Mouse (Mus musculus) heart, embryonic 12.5 days (tissue): ENCODE measurements at regions not wholly inside any gene's neighbourhood (a gene's known extent, or its start where the extent isn't known, plus 50 kb on each side); places are given as distances from the start of the nearest gene placed in this dataset.
"Not testable (repeated sequence)": the region's sequence is repeated elsewhere in the genome, so short reads cannot be mapped to it uniquely, and the experiment has no call there.

Experiments used
- ATAC-seq: fragments of 200-750 bp; cut with Nextera tagmentation; 2 replicates; pipeline ENCODE4 v1.8.0; 2017; ENCODE audit warnings: moderate TSS enrichment, moderate library complexity; ENCODE audit not compliant: insufficient number of reproducible peaks, low FRiP score
- H3K27ac ChIP-seq: fragments of 300-500 bp; sonication (generic); 2 replicates; pipeline ENCODE4 v1.5.1; 2016; ENCODE audit warnings: mild to moderate bottlenecking, moderate library complexity; ENCODE audit not compliant: poor library complexity, severe bottlenecking
- H3K27me3 ChIP-seq: fragments of 300-500 bp; sonication (generic); replicated peaks from 2 replicates; pipeline ENCODE4 v1.6.1; 2016; ENCODE audit warnings: mild to moderate bottlenecking, moderate library complexity
- H3K36me3 ChIP-seq: fragments of 300-500 bp; sonication (generic); 2 replicates; pipeline ENCODE4 v1.6.1; 2016; ENCODE audit warnings: mild to moderate bottlenecking, moderate library complexity
- H3K4me1 ChIP-seq: fragments of 300-500 bp; sonication (generic); replicated peaks from 2 replicates; pipeline ENCODE4 v1.6.1; 2016; ENCODE audit warnings: mild to moderate bottlenecking
- H3K4me2 ChIP-seq: fragments of 300-500 bp; sonication (generic); 2 replicates; pipeline ENCODE4 v1.6.1; 2016; ENCODE audit warnings: mild to moderate bottlenecking, moderate library complexity
- H3K4me3 ChIP-seq: fragments of 300-500 bp; sonication (generic); 2 replicates; pipeline ENCODE4 v1.5.1; 2016; ENCODE audit warnings: mild to moderate bottlenecking
- H3K9ac ChIP-seq: fragments of 300-500 bp; sonication (generic); 2 replicates; pipeline ENCODE4 v1.6.1; 2016; ENCODE audit warnings: mild to moderate bottlenecking, moderate library complexity
- H3K9me3 ChIP-seq: fragments of 300-500 bp; sonication (generic); replicated peaks from 2 replicates; pipeline ENCODE4 v1.6.1; 2016; ENCODE audit warnings: mild to moderate bottlenecking, moderate library complexity
- WGBS: fragments of 180-500 bp; shearing (Covaris S2); methylation state at CpG from one replicate; pipeline ENCODE4 v1.1.7; 2016; 5-methylcytosine and 5-hydroxymethylcytosine counted together

- Histone ChIP-seq H3K4me2 (no peak overlapping the region), H3K9me3 (no peaks in the 10 kb centered on the region), H3K9ac (no peak overlapping the region), H3K27ac (no peak overlapping the region), H3K4me3 (no peak overlapping the region), H3K36me3 (no peaks in the 10 kb centered on the region), H3K27me3 (no peaks in the 10 kb centered on the region), H3K4me1 (no peaks in the 10 kb centered on the region)
- no peak for ATAC-seq
- 53% methylated on average over 7 of the region's 7 CpGs for WGBS
These were observed 101.4 kb upstream of the Tbl1x start for GRCm38 (mm10) chrX:77409370-77409769.

GRCm38 (mm10) chrX:77410812-77411211, 100.0 kb upstream of the Tbl1x start:
- no peak overlapping the region for H3K9ac ChIP-seq
- no peak overlapping the region for H3K4me2 ChIP-seq
- no peaks in the 10 kb centered on the region for H3K36me3 ChIP-seq
- no peak for ATAC-seq
- no peak overlapping the region for H3K4me3 ChIP-seq
- H3K27me3 ChIP-seq, result no peaks in the 10 kb centered on the region
- no peaks in the 10 kb centered on the region for H3K9me3 ChIP-seq
- no peak overlapping the region for H3K27ac ChIP-seq
- H3K4me1 ChIP-seq, result no peaks in the 10 kb centered on the region

DNA sequence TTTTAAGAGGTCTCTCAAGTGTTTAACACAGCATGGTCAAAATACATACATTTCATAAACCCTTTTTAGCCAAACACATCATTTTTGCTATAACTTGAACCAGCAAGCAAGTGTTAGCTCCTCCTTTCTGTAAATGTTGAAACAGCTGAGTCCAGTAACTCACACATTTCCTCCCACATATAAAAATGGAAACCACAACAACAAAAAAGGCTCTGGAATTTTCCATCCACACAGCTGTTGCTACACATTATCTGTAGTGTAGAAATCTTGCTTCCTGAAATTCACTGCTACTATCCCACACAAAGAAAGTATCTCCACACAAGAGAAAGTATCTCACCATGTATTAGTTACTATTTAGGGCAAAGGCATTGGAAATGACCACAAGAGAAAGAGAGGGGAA, 96.7 kb upstream of the Tbl1x start:
- no peak for ATAC-seq
- H3K36me3 ChIP-seq, result no peaks in the 10 kb centered on the region
- H3K4me1 ChIP-seq, result no peaks in the 10 kb centered on the region
- H3K4me3 ChIP-seq, result no peak overlapping the region
- no peak overlapping the region for H3K4me2 ChIP-seq
- no peak overlapping the region for H3K27ac ChIP-seq
- no peaks in the 10 kb centered on the region for H3K9me3 ChIP-seq
- no peak overlapping the region for H3K9ac ChIP-seq
- H3K27me3 ChIP-seq, result no peaks in the 10 kb centered on the region

- H3K4me2 ChIP-seq, result no peak overlapping the region
- ATAC-seq, result no peak
- no peaks in the 10 kb centered on the region for H3K4me1 ChIP-seq
- no peaks in the 10 kb centered on the region for H3K27me3 ChIP-seq
- no peak overlapping the region for H3K27ac ChIP-seq
- no peaks in the 10 kb centered on the region for H3K9me3 ChIP-seq
- H3K9ac ChIP-seq, result no peak overlapping the region
- H3K36me3 ChIP-seq, result no peaks in the 10 kb centered on the region
- no peak overlapping the region for H3K4me3 ChIP-seq
These were observed 93.0 kb upstream of the Tbl1x start for GRCm38 (mm10) chrX:77417766-77418165.

GRCm38 (mm10) chrX:77422206-77422605, 88.6 kb upstream of the Tbl1x start:
- Histone ChIP-seq H3K4me3 (no peak overlapping the region), H3K9ac (no peak overlapping the region), H3K9me3 (no peaks in the 10 kb centered on the region), H3K4me2 (no peak overlapping the region), H3K36me3 (no peaks in the 10 kb centered on the region), H3K27ac (no peak overlapping the region), H3K27me3 (no peaks in the 10 kb centered on the region), H3K4me1 (no peaks in the 10 kb centered on the region)
- 63% methylated on average over 2 of the region's 2 CpGs for WGBS
- ATAC-seq, result no peak

DNA sequence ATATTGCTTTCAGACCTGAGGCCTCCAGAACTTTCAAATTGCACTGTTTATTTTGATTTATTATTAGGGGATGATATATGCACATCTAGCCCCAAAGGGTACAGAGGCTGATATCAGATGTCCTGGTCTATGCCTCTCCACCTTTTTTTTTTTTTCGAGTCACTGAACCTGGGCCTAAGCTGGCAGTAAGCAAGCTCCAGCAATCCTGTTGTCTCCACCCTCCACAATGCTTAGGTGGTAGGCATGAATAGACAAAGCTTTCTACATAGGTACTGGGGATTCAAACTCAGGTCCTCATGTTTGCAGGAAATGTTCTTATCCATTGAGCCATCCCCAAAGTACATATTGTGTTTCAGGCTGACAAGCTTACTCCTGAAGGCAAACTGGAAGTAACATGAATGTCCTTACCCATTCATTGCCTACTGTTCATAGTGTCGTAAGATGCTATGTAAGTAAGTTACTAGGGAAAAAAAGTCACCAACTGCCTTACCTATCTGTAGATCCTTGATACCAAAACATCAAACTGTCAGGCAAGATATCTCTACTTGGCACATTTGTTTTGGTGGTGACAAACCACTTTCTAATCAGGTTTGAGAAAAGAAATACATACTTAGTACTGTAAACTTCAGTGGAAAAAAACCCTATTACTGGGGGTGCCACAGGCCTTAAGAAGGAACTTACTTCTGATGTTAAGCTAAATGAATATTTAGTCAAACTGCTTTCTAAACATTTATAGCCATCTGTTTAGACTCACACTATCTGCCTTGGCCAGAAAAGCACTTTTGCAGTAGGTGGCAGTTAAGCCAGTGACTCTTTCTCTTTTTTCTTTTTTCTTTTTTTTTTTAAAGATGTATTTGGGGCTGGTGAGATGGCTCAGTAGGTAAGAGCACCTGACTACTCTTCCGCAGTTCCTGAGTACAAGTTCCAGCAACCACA, 85.8 kb upstream of the Tbl1x start:
- Histone ChIP-seq H3K27ac (no peak overlapping the region), H3K4me1 (no peaks in the 10 kb centered on the region), H3K9me3 (no peaks in the 10 kb centered on the region), H3K36me3 (no peaks in the 10 kb centered on the region), H3K4me2 (no peak overlapping the region), H3K27me3 (no peaks in the 10 kb centered on the region), H3K4me3 (no peak overlapping the region), H3K9ac (no peak overlapping the region)
- no peak for ATAC-seq
- WGBS, result 80% methylated on average over 3 of the region's 3 CpGs

- not testable (repeated sequence) for H3K4me1 ChIP-seq, H3K9me3 ChIP-seq, H3K4me3 ChIP-seq, H3K9ac ChIP-seq, H3K36me3 ChIP-seq, H3K27ac ChIP-seq, H3K27me3 ChIP-seq, ATAC-seq, H3K4me2 ChIP-seq
- WGBS, result 69% methylated on average over 3 of the region's 3 CpGs
These were observed 85.1 kb upstream of the Tbl1x start for GRCm38 (mm10) chrX:77425728-77426102.

DNA sequence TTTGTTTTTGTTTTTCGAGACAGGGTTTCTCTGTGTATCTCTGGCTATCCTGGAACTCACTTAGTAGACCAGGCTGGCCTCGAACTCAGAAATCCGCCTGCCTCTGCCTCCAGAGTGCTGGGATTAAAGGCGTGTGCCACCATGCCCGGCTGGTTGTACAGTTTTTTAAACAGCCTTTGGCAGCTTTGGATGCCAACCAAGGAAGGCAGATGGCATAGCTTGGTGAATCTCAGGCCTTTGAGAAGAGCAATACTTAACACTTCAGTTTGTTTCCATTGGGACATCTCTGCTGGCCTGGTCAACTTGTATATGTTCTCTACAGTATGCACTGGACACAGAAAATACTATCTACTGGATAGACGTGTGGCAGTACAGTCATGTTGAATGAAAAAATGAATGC, 84.0 kb upstream of the Tbl1x start:
- not testable (repeated sequence) for H3K9me3 ChIP-seq, H3K4me1 ChIP-seq, H3K27me3 ChIP-seq, H3K4me3 ChIP-seq, H3K27ac ChIP-seq, H3K36me3 ChIP-seq, ATAC-seq, H3K4me2 ChIP-seq, H3K9ac ChIP-seq
- 73% methylated on average over 6 of the region's 6 CpGs for WGBS

DNA sequence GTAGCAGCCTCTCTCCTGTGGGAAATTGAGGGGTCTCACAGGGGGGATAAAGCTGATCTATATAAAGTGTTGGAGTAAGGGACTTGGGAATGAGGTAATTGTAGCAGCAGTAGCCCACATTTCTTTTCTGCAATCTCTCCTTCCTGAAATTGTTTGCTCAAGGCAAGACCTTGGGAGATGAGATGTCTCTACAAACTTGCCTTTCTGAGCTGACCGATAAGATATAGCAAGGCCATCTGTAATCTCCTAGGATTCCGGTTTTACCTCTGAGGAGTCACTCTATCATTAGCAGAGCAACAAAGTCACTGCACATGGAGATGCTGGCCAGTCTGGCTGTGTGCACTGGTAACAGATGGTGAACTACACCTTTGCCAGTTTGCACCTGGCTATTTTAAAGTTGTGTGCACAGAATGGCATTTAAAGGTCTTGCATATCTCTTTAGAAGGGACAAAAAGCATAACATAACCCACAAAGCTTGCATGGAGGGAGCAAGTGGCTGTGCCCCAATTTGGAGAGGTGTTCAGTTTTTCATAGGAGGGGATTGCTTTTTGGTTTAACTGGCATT, 78.7 kb upstream of the Tbl1x start:
- Histone ChIP-seq H3K4me1 (no peaks in the 10 kb centered on the region), H3K36me3 (no peaks in the 10 kb centered on the region), H3K4me3 (no peak overlapping the region), H3K27me3 (no peaks in the 10 kb centered on the region), H3K4me2 (no peak overlapping the region), H3K27ac (peak overlapping the region; percentile 47), H3K9ac (no peak overlapping the region), H3K9me3 (no peaks in the 10 kb centered on the region)
- no peak for ATAC-seq
- WGBS, result 35% methylated on average over 2 of the region's 2 CpGs

DNA sequence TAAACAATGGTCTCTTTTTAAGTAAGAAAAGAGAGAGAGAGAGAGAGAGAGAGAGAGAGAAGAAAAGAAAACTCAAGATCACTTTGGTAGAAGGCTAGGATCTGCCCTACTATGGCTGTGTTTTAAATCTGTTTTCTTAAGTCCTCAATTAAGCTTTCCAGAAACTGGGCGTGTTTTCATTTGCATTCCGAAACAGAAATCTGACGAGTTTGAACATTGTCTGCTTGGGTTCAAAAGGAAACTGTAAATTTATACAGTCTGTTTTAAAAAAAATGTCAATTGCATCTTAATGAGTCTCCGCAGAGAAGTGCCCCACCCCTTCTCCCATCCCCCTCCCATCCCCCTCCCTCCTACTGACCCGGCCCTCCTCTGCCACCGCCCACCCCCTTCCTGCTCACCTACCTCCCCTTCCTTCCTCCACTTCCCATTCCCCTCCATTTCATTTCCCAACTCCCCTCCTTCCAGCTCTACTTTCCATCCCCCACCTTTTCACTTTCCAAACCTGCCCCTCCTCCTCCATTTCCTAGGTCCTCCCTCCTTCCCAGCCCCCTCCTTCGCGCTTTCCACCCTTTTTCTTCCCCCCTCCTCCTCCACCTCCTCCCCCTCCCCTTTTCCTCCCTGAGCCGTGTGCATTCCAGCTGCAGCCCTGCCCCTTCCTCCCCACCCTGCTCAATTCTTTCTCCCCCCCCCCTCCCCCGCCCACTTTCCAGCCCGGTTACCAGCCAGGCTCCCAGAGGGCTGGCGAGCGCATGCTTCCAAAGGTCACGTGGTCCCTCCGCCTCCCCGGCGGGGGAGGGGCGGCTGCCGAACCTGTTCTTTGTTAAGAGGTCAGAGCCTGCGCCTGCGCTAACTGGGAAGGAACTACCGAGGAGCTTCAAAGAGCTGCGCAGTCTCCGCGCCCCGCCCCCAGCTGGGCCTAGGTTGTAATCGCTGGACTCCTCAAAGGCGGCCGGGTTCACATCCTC, 77.7 kb upstream of the Tbl1x start:
- peak overlapping the region; percentile 47; the same call in 1 of the 2 replicates for H3K27ac ChIP-seq
- H3K36me3 ChIP-seq, result no peaks in the 10 kb centered on the region
- 17% methylated on average over 22 of the region's 29 CpGs for WGBS
- no peaks in the 10 kb centered on the region for H3K27me3 ChIP-seq
- peak overlapping the region; percentile 58 for H3K4me2 ChIP-seq
- H3K9me3 ChIP-seq, result no peaks in the 10 kb centered on the region
- ATAC-seq, result peak; percentile 93
- H3K4me1 ChIP-seq, result no peaks in the 10 kb centered on the region
- H3K9ac ChIP-seq, result no peak overlapping the region
- peak overlapping the region; percentile 31 for H3K4me3 ChIP-seq

- H3K4me2 ChIP-seq, result peak overlapping the region; percentile 58
- no peaks in the 10 kb centered on the region for H3K27me3 ChIP-seq
- 13% methylated on average over 3 of the region's 3 CpGs for WGBS
- H3K9me3 ChIP-seq, result no peaks in the 10 kb centered on the region
- no peak overlapping the region for H3K9ac ChIP-seq
- ATAC-seq, result peak; percentile 46; the same call in 1 of the 2 replicates
- no peak overlapping the region for H3K27ac ChIP-seq
- H3K4me3 ChIP-seq, result peak overlapping the region; percentile 28; the same call in 1 of the 2 replicates
- no peaks in the 10 kb centered on the region for H3K4me1 ChIP-seq
- no peaks in the 10 kb centered on the region for H3K36me3 ChIP-seq
These were observed 77.0 kb upstream of the Tbl1x start for GRCm38 (mm10) chrX:77433811-77434192.
